Mouse (Mus musculus) layer of hippocampus, adult 9-10 months (tissue): ENCODE measurements around the gene Rab28.

Experiments
- DNase-seq: peaks from one replicate; pipeline ENCODE4 v3.0.0; 2022; ENCODE audit warnings: low spot score

Gene Rab28

GRCm38 (mm10) chr5:41627224-41628144 lies 80.5 kb downstream of the Rab28 start:
- DNase-seq: no peak

- DNase-seq: no peak
These were observed 82.4 kb downstream of the Rab28 start for GRCm38 (mm10) chr5:41625544-41625943.

- DNase-seq: no peak
These were observed 86.2 kb downstream of the Rab28 start for GRCm38 (mm10) chr5:41621748-41622147.

GRCm38 (mm10) chr5:41618966-41619365 lies 89.0 kb downstream of the Rab28 start:
- DNase-seq: no peak

- DNase-seq: no peak
These were observed 97.4 kb downstream of the Rab28 start for GRCm38 (mm10) chr5:41610447-41611030.

GRCm38 (mm10) chr5:41596242-41597117 lies 111.5 kb downstream of the Rab28 start:
- DNase-seq: no peak

GRCm38 (mm10) chr5:41595199-41595598 lies 112.8 kb downstream of the Rab28 start:
- DNase-seq: no peak

GRCm38 (mm10) chr5:41578051-41578450 lies 129.9 kb downstream of the Rab28 start:
- no peak for DNase-seq
